Mouse (Mus musculus): ENCODE measurements around the gene Gprc5d. TPM values are rescaled to one million over a fixed set of nuclear protein-coding genes. Genes with fewer than 3 reads are reported as not detected.

Gprc5d gene
- polyA plus RNA-seq, 1 experiment from 2014 or later = not detected

GRCm38 (mm10) chr6:135068221-135068620, 49.9 kb downstream of the Gprc5d start:
- Histone ChIP-seq H3K9ac (no peak overlapping the region), H3K4me1 (replicated peaks) (peaks cover 21% of the 10 kb centered on the region), H3K36me3 (no peaks in the 10 kb centered on the region), H3K4me2 (no peak overlapping the region), H3K27me3 (no peaks in the 10 kb centered on the region), H3K9me3 (replicated peaks) (no peaks in the 10 kb centered on the region), H3K27ac (no peak overlapping the region), H3K4me3 (no peak overlapping the region)
- no peak for ATAC-seq (replicated peaks; ENCODE audit: insufficient number of reproducible peaks, insufficient read depth, low FRiP score, low read depth)
- whole genome bisulfite sequencing = 72% methylated on average over 5 of the region's 5 CpGs

- no peaks in the 10 kb centered on the region for H3K9me3 ChIP-seq (replicated peaks)
- peak overlapping the region; percentile 94 for H3K4me2 ChIP-seq
- H3K27me3 ChIP-seq = no peaks in the 10 kb centered on the region
- no peak overlapping the region for H3K27ac ChIP-seq
- no peak overlapping the region for H3K9ac ChIP-seq
- no peaks in the 10 kb centered on the region for H3K36me3 ChIP-seq
- H3K4me3 ChIP-seq = peak overlapping the region; percentile 61; the same call in 1 of the 2 replicates
- no peak for ATAC-seq (replicated peaks; ENCODE audit: insufficient number of reproducible peaks, insufficient read depth, low FRiP score, low read depth)
- peaks cover 21% of the 10 kb centered on the region for H3K4me1 ChIP-seq (replicated peaks)
- 43% methylated on average over 6 of the region's 6 CpGs for WGBS
Measured at GRCm38 (mm10) chr6:135066795-135067445, 51.2 kb downstream of the Gprc5d start.

- Histone ChIP-seq H3K9ac (peak within 1 kb of the TSS; percentile 61), H3K4me3 (peak within 1 kb of the TSS; percentile 61), H3K27ac (peak within 1 kb of the TSS; percentile 58), H3K27me3 (no peaks in the 10 kb centered on the region), H3K4me2 (peak within 1 kb of the TSS; percentile 94), H3K4me1 (replicated peaks) (peaks cover 21% of the 10 kb centered on the region), H3K36me3 (no peaks in the 10 kb centered on the region), H3K9me3 (replicated peaks) (no peaks in the 10 kb centered on the region)
- ATAC-seq (replicated peaks; ENCODE audit: insufficient number of reproducible peaks, insufficient read depth, low FRiP score, low read depth) = peak; percentile 62
- WGBS = under 1% methylated on average over 44 of the region's 44 CpGs
Measured at GRCm38 (mm10) chr6:135065236-135065957, 52.7 kb downstream of the Gprc5d start, which contains the start of gene Gprc5a. Gene Gprc5a (plus strand): TSS chr6:135065651.

GRCm38 (mm10) chr6:135064621-135065020, 53.5 kb downstream of the Gprc5d start:
- Histone ChIP-seq H3K27me3 (no peaks in the 10 kb centered on the region), H3K9ac (no peak overlapping the region), H3K9me3 (replicated peaks) (no peaks in the 10 kb centered on the region), H3K4me1 (replicated peaks) (peaks cover 21% of the 10 kb centered on the region), H3K4me3 (no peak overlapping the region), H3K27ac (peak overlapping the region; percentile 33; the same call in 1 of the 2 replicates), H3K4me2 (no peak overlapping the region), H3K36me3 (no peaks in the 10 kb centered on the region)
- no peak for ATAC-seq (replicated peaks; ENCODE audit: insufficient number of reproducible peaks, insufficient read depth, low FRiP score, low read depth)
- 77% methylated on average over 12 of the region's 12 CpGs for WGBS

- Histone ChIP-seq H3K4me1 (replicated peaks) (peaks cover 9% of the 10 kb centered on the region; the same call in 1 of the 2 replicates), H3K4me2 (no peak overlapping the region), H3K4me3 (no peak overlapping the region), H3K27me3 (no peaks in the 10 kb centered on the region), H3K36me3 (no peaks in the 10 kb centered on the region), H3K9ac (no peak overlapping the region), H3K9me3 (replicated peaks) (no peaks in the 10 kb centered on the region), H3K27ac (no peak overlapping the region)
- no peak for ATAC-seq (replicated peaks; ENCODE audit: insufficient number of reproducible peaks, insufficient read depth, low FRiP score, low read depth)
- 92% methylated on average over 4 of the region's 4 CpGs for WGBS
Measured at GRCm38 (mm10) chr6:135060728-135061127, 57.4 kb downstream of the Gprc5d start.

Other genes starting within 250 kb of the Gprc5d start
- 8.7 and 10.3 TPM in 2 replicates for gene Gpr19, start 219.7 kb downstream of the Gprc5d start, polyA plus RNA-seq (2015; fragmentation: Nextera tagmentation; extraction: Ambion mirVana)
- 14.4 and 18.4 TPM in 2 replicates for gene Cdkn1b, start 197.9 kb downstream of the Gprc5d start, polyA plus RNA-seq (2015; fragmentation: Nextera tagmentation; extraction: Ambion mirVana)
- gene Apold1, start 136.6 kb downstream of the Gprc5d start, polyA plus RNA-seq (2015; fragmentation: Nextera tagmentation; extraction: Ambion mirVana) = 8.2 and 8.8 TPM in 2 replicates
- 59.7 and 73.4 TPM in 2 replicates for gene Ddx47, start 106.7 kb downstream of the Gprc5d start, polyA plus RNA-seq (2015; fragmentation: Nextera tagmentation; extraction: Ambion mirVana)
- 4.8 and 9.1 TPM in 2 replicates for gene Gprc5a, start 52.6 kb downstream of the Gprc5d start, polyA plus RNA-seq (2015; fragmentation: Nextera tagmentation; extraction: Ambion mirVana)
- gene Fam234b, start 79.7 kb upstream of the Gprc5d start, polyA plus RNA-seq (2015; fragmentation: Nextera tagmentation; extraction: Ambion mirVana) = 9.2 and 11.7 TPM in 2 replicates
- gene Hebp1, start 79.7 kb upstream of the Gprc5d start, polyA plus RNA-seq (2015; fragmentation: Nextera tagmentation; extraction: Ambion mirVana) = 10.2 and 14.3 TPM in 2 replicates
- gene Gsg1, start 136.1 kb upstream of the Gprc5d start, polyA plus RNA-seq (2015; fragmentation: Nextera tagmentation; extraction: Ambion mirVana) = 0.58 and 0.72 TPM in 2 replicates
- 0.10 TPM in 1 of 2 replicates, not detected in the other for gene Pbp2, start 192.1 kb upstream of the Gprc5d start, polyA plus RNA-seq (2015; fragmentation: Nextera tagmentation; extraction: Ambion mirVana)
- gene Emp1, start 244.3 kb upstream of the Gprc5d start, polyA plus RNA-seq (2015; fragmentation: Nextera tagmentation; extraction: Ambion mirVana) = 45.5 and 49.7 TPM in 2 replicates